Mouse (Mus musculus) limb, embryonic 10.5 days (tissue): Measurements from ENCODE around the gene Stab2. TPM values are rescaled to one million over a fixed set of nuclear protein-coding genes. Genes with fewer than 3 reads are reported as not detected.

Source experiments
- DNase-seq: peaks from one replicate; pipeline ENCODE4 v3.0.0-alpha.2; 2017; ENCODE audit warnings: low spot score
- H3K27ac ChIP-seq: fragments of 300-500 bp; sonication (generic); 2 replicates; pipeline ENCODE4 v1.5.1; 2016; ENCODE audit warnings: mild to moderate bottlenecking
- H3K27me3 ChIP-seq: fragments of 300-500 bp; sonication (generic); 2 replicates; pipeline ENCODE4 v1.6.1; 2016; ENCODE audit warnings: low read depth, mild to moderate bottlenecking; ENCODE audit not compliant: poor library complexity, severe bottlenecking
- H3K36me3 ChIP-seq: fragments of 300-500 bp; sonication (generic); 2 replicates; pipeline ENCODE4 v1.6.1; 2016; ENCODE audit warnings: mild to moderate bottlenecking, moderate library complexity
- H3K4me1 ChIP-seq: fragments of 300-500 bp; sonication (generic); 2 replicates; pipeline ENCODE4 v1.6.1; 2016
- H3K4me3 ChIP-seq: fragments of 300-500 bp; sonication (generic); 2 replicates; pipeline ENCODE4 v1.5.1; 2016; ENCODE audit warnings: mild to moderate bottlenecking, moderate library complexity
- H3K9me3 ChIP-seq: fragments of 300-500 bp; sonication (generic); replicated peaks from 2 replicates; pipeline ENCODE4 v1.6.1; 2016; ENCODE audit warnings: mild to moderate bottlenecking
- WGBS: fragments of 180-500 bp; shearing (Covaris S2); methylation state at CpG from one replicate; pipeline ENCODE4 v1.1.7; 2016; 5-methylcytosine and 5-hydroxymethylcytosine counted together
- polyA plus RNA-seq: library from polyadenylated mRNA; unstranded; fragments of >200 nt; fragmentation: Nextera tagmentation; extraction: Ambion mirVana; gene quantifications from 2 replicates; pipeline ENCODE4 v1.2.1, GENCODE M21; 2016

The Stab2 gene
- polyA plus RNA-seq, 1 experiment from 2014 or later, result 0.31 TPM

- Histone ChIP-seq H3K27me3 (no peaks in the 10 kb centered on the region), H3K36me3 (no peaks in the 10 kb centered on the region), H3K4me3 (0 out of 2 replicates have a peak overlapping the region, but pooled peaks have one; percentile 26), H3K27ac (no peak overlapping the region), H3K4me1 (0 out of 2 replicates have a peak, but pooled peaks cover 6% of the 10 kb centered on the region), H3K9me3 (no peaks in the 10 kb centered on the region)
- WGBS, result 53% methylated on average over 7 of the region's 7 CpGs
- no peak for DNase-seq
Measured at GRCm38 (mm10) chr10:86972503-86972826, 35.4 kb downstream of the Stab2 start.

- peak; percentile 72 for DNase-seq
- no peaks in the 10 kb centered on the region for H3K9me3 ChIP-seq
- H3K4me3 ChIP-seq, result peak overlapping the region; percentile 26; the same call in 1 of the 2 replicates
- H3K4me1 ChIP-seq, result 0 out of 2 replicates have a peak, but pooled peaks cover 6% of the 10 kb centered on the region
- H3K36me3 ChIP-seq, result no peaks in the 10 kb centered on the region
- 27% methylated on average over 13 of the region's 13 CpGs for WGBS
- H3K27me3 ChIP-seq, result no peaks in the 10 kb centered on the region
- H3K27ac ChIP-seq, result no peak overlapping the region
Measured at GRCm38 (mm10) chr10:86971680-86972502, 35.9 kb downstream of the Stab2 start.

- no peaks in the 10 kb centered on the region for H3K27me3 ChIP-seq
- WGBS, result 83% methylated on average over 6 of the region's 6 CpGs
- no peaks in the 10 kb centered on the region for H3K9me3 ChIP-seq
- no peak overlapping the region for H3K27ac ChIP-seq
- H3K4me1 ChIP-seq, result 0 out of 2 replicates have a peak, but pooled peaks cover 6% of the 10 kb centered on the region
- no peak overlapping the region for H3K4me3 ChIP-seq
- DNase-seq, result no peak
- H3K36me3 ChIP-seq, result no peaks in the 10 kb centered on the region
Measured at GRCm38 (mm10) chr10:86969346-86969745, 38.5 kb downstream of the Stab2 start.

DNA sequence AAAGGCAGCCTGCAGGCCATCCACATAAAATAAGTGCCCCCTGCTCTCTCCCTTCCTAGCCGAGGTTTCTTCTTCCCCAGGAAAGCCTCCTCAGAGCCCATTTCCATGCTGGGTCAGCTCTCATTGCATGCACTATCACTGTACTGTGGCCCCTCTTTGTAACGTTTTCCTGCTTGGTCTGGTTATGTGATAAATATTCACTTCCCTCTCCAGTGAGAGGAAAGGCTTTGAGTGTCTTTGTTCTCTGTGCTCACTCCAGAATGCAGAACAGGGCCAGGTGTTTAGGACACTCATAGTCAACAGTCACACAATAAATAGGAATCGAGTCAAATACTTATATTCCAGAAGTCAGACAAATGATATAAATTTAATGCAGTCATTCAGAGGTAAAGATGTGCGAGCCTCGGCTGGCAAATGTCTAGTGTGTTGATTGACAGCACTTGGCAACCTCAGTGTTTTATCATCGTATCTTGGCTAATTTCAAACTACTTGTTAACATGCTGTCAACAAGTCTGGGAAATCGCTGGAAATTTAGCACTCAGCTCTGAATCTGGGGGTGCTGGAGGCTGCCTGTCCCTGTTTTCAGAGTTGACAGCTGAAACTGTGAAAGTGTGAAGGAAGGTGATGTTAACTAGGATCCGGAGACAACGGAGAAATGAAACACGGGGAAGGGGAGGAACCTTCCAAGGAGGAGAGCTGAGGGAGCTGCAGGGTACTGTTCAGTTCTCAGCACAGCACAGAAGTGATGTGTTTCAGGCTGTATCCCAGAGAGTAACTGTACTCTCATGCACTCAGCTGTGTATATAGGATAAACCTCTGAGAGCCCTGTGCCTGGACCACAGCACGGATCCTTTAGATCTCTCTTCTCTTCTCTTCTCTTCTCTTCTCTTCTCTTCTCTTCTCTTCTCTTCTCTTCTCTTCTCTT is 46.0 kb downstream of the Stab2 start:
- H3K27ac ChIP-seq, result no peak overlapping the region
- H3K9me3 ChIP-seq, result no peaks in the 10 kb centered on the region
- no peak overlapping the region for H3K4me3 ChIP-seq
- DNase-seq, result no peak
- no peaks in the 10 kb centered on the region for H3K27me3 ChIP-seq
- H3K36me3 ChIP-seq, result no peaks in the 10 kb centered on the region
- WGBS, result 71% methylated on average over 11 of the region's 11 CpGs
- H3K4me1 ChIP-seq, result no peaks in the 10 kb centered on the region

- WGBS, result 97% methylated on average over 3 of the region's 3 CpGs
- Histone ChIP-seq H3K27ac (no peak overlapping the region), H3K9me3 (no peaks in the 10 kb centered on the region), H3K4me3 (no peak overlapping the region), H3K4me1 (no peaks in the 10 kb centered on the region), H3K36me3 (no peaks in the 10 kb centered on the region), H3K27me3 (no peaks in the 10 kb centered on the region)
- no peak for DNase-seq
Measured at GRCm38 (mm10) chr10:86955299-86955698, 52.5 kb downstream of the Stab2 start.

- Histone ChIP-seq H3K4me1 (no peaks in the 10 kb centered on the region), H3K4me3 (no peak overlapping the region), H3K36me3 (no peaks in the 10 kb centered on the region), H3K9me3 (no peaks in the 10 kb centered on the region), H3K27me3 (no peaks in the 10 kb centered on the region), H3K27ac (no peak overlapping the region)
- 60% methylated on average over 1 of the region's 1 CpGs for WGBS
- DNase-seq, result no peak
Measured at GRCm38 (mm10) chr10:86952696-86953095, 55.1 kb downstream of the Stab2 start.

DNA sequence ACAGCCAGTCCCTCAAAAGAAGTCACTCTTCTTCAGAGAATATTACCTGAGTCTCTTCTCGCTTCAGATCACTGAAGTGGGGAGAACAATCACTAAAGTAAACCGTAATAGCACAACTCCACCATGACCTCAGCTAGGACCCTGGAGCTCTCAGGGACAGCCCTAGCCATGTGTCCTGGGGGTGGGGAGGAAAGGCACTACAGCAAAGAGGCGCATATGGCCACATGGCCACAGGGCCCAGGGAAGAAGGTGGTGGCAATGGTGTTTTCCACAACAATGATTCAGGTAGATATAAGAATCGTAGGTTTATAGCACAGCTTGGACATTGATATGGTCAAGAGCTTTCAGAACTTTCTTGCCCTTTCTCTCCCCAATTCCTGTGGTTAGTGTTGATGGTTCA is 57.0 kb downstream of the Stab2 start:
- Histone ChIP-seq H3K4me3 (no peak overlapping the region), H3K27me3 (no peaks in the 10 kb centered on the region), H3K9me3 (no peaks in the 10 kb centered on the region), H3K27ac (no peak overlapping the region), H3K36me3 (no peaks in the 10 kb centered on the region), H3K4me1 (peaks cover 7% of the 10 kb centered on the region; the same call in 1 of the 2 replicates)
- no peak for DNase-seq
- WGBS, result 93% methylated on average over 4 of the region's 4 CpGs

- H3K27me3 ChIP-seq, result no peaks in the 10 kb centered on the region
- no peak overlapping the region for H3K27ac ChIP-seq
- no peaks in the 10 kb centered on the region for H3K36me3 ChIP-seq
- H3K4me1 ChIP-seq, result peaks cover 7% of the 10 kb centered on the region; the same call in 1 of the 2 replicates
- 91% methylated on average over 4 of the region's 4 CpGs for WGBS
- no peak for DNase-seq
- no peaks in the 10 kb centered on the region for H3K9me3 ChIP-seq
- no peak overlapping the region for H3K4me3 ChIP-seq
Measured at GRCm38 (mm10) chr10:86949886-86950285, 57.9 kb downstream of the Stab2 start.

DNA sequence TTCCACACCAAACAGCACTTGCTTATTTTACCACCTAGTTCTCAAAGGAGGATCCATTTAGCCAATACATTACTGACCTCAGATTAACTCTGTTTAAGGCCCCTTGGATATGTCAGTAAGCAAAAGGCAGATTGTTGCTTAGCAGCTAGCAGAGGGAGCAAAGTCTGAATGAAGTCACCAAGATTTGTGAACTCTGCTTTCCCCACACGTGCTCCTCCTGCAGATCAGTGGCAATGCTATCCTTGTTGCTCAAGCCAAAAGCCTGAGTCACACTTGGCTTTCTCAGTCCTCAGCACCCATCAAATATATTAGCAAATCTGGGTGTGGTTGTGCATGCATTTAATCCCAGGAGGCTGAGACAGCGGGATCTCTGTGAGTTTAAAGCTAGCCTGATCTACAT is 60.3 kb downstream of the Stab2 start:
- DNase-seq, result no peak
- 65% methylated on average over 2 of the region's 2 CpGs for WGBS

DNA sequence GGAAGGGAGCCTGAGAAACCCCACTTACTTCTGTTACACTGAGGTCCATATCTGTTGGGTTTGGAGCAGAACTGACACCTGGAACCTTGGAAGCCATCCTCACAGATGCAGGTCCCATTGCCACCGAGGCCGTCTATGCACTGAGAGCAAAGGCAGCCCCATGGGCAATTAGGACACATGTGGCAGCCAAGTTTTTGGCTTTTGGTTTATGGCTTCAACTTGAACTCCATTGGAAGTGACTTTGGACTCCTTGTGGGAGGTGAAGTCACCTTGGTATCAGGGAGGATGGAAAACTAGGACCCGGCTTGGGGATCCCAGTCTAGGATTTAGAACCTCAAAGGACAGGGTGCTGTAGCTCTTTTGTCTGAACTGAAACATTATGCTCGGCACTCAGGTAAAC is 67.2 kb downstream of the Stab2 start:
- Histone ChIP-seq H3K36me3 (no peaks in the 10 kb centered on the region), H3K4me1 (no peaks in the 10 kb centered on the region), H3K9me3 (no peaks in the 10 kb centered on the region), H3K27me3 (no peaks in the 10 kb centered on the region), H3K27ac (no peak overlapping the region), H3K4me3 (no peak overlapping the region)
- no peak for DNase-seq
- WGBS, result 93% methylated on average over 4 of the region's 4 CpGs

More for the DNA sequence above, 60.3 kb downstream of the Stab2 start:
- Histone ChIP-seq H3K9me3 (no peaks in the 10 kb centered on the region), H3K4me1 (peaks cover 7% of the 10 kb centered on the region; the same call in 1 of the 2 replicates), H3K36me3 (no peaks in the 10 kb centered on the region), H3K27me3 (no peaks in the 10 kb centered on the region), H3K27ac (no peak overlapping the region), H3K4me3 (no peak overlapping the region)

- Histone ChIP-seq H3K27ac (no peak overlapping the region), H3K4me3 (no peak overlapping the region), H3K4me1 (no peaks in the 10 kb centered on the region; the same call in 1 of the 2 replicates), H3K9me3 (no peaks in the 10 kb centered on the region), H3K36me3 (no peaks in the 10 kb centered on the region), H3K27me3 (no peaks in the 10 kb centered on the region)
- DNase-seq, result no peak
- WGBS, result 48% methylated on average over 6 of the region's 6 CpGs
Measured at GRCm38 (mm10) chr10:86934376-86934775, 73.4 kb downstream of the Stab2 start.

- no peak overlapping the region for H3K4me3 ChIP-seq
- no peak overlapping the region for H3K27ac ChIP-seq
- no peaks in the 10 kb centered on the region; the same call in 1 of the 2 replicates for H3K4me1 ChIP-seq
- no peaks in the 10 kb centered on the region for H3K9me3 ChIP-seq
- no peaks in the 10 kb centered on the region for H3K36me3 ChIP-seq
- WGBS, result 56% methylated on average over 3 of the region's 3 CpGs
- DNase-seq, result no peak
- no peaks in the 10 kb centered on the region for H3K27me3 ChIP-seq
Measured at GRCm38 (mm10) chr10:86933906-86934305, 73.9 kb downstream of the Stab2 start.
